Mouse (Mus musculus) G1E (cell line): Measurements from ENCODE around the gene Pou2f2.

Source experiments
- CTCF ChIP-seq: IDR thresholded peaks from 2 replicates; pipeline ENCODE4 v1.5.1; 2012; ENCODE audit warnings: low read depth, low read length, inconsistent platforms, mixed read lengths
- GATA1 ChIP-seq: IDR thresholded peaks from 2 replicates; pipeline ENCODE4 v1.6.1; 2012; ENCODE audit warnings: borderline replicate concordance, low read length, inconsistent platforms, mixed read lengths
- GATA2 ChIP-seq: IDR thresholded peaks from 2 replicates; pipeline ENCODE4 v1.6.1; 2012; ENCODE audit warnings: low read depth, low read length, inconsistent platforms, borderline replicate concordance

- no peak for TF ChIP-seq CTCF
- no peak for TF ChIP-seq GATA1
- TF ChIP-seq GATA2: no peak
Observed at GRCm38 (mm10) chr7:25153841-25154240, 25.7 kb downstream of the Pou2f2 start.
